Mouse (Mus musculus): ENCODE results near the gene Slc36a2.

Gene Slc36a2

GRCm38 (mm10) chr11:55184733-55185291, at the start of gene Slc36a2:
Gene Slc36a2, minus strand, starts transcription at chr11:55185077.
- no peak for DNase-seq (ENCODE audit: low read depth)

- DNase-seq (ENCODE audit: low read depth), result no peak
These were observed 49.4 kb upstream of the Slc36a2 start for GRCm38 (mm10) chr11:55234288-55234687.

GRCm38 (mm10) chr11:55231034-55231433, 46.2 kb upstream of the Slc36a2 start:
- DNase-seq (ENCODE audit: low read depth), result no peak

- peak; percentile 34 for DNase-seq (ENCODE audit: low read depth)
These were observed 36.4 kb upstream of the Slc36a2 start for GRCm38 (mm10) chr11:55221306-55221705.

GRCm38 (mm10) chr11:55218473-55218872, 33.6 kb upstream of the Slc36a2 start:
- DNase-seq (ENCODE audit: low read depth), result no peak

GRCm38 (mm10) chr11:55217880-55218279, 33.0 kb upstream of the Slc36a2 start:
- DNase-seq (ENCODE audit: low read depth), result no peak

GRCm38 (mm10) chr11:55217418-55217817, 32.5 kb upstream of the Slc36a2 start:
- no peak for DNase-seq (ENCODE audit: low read depth)

- no peak for DNase-seq (ENCODE audit: low read depth)
These were observed 32.0 kb upstream of the Slc36a2 start for GRCm38 (mm10) chr11:55216830-55217229.

GRCm38 (mm10) chr11:55216061-55216460, 31.2 kb upstream of the Slc36a2 start:
- no peak for DNase-seq (ENCODE audit: low read depth)

- no peak for DNase-seq (ENCODE audit: low read depth)
These were observed 30.1 kb upstream of the Slc36a2 start for GRCm38 (mm10) chr11:55214978-55215377.

- no peak for DNase-seq (ENCODE audit: low read depth)
These were observed 29.3 kb upstream of the Slc36a2 start for GRCm38 (mm10) chr11:55214161-55214560.

- DNase-seq (ENCODE audit: low read depth), result no peak
These were observed 28.6 kb upstream of the Slc36a2 start for GRCm38 (mm10) chr11:55213518-55213917.

- no peak for DNase-seq (ENCODE audit: low read depth)
These were observed 24.9 kb upstream of the Slc36a2 start for GRCm38 (mm10) chr11:55209626-55210353.

- DNase-seq (ENCODE audit: low read depth), result no peak
These were observed 24.2 kb upstream of the Slc36a2 start for GRCm38 (mm10) chr11:55209032-55209431.

GRCm38 (mm10) chr11:55208001-55208690, 23.3 kb upstream of the Slc36a2 start:
- DNase-seq (ENCODE audit: low read depth), result no peak

- DNase-seq (ENCODE audit: low read depth), result no peak
These were observed 19.7 kb upstream of the Slc36a2 start for GRCm38 (mm10) chr11:55204602-55205001.

- DNase-seq (ENCODE audit: low read depth), result peak; percentile 97
These were observed 19.3 kb upstream of the Slc36a2 start, which contains the start of gene Slc36a1 for GRCm38 (mm10) chr11:55204159-55204596. Gene Slc36a1, plus strand, starts transcription at chr11:55204350.

GRCm38 (mm10) chr11:55197740-55198510, 13.0 kb upstream of the Slc36a2 start:
- peak; percentile 65 for DNase-seq (ENCODE audit: low read depth)

- peak; percentile 35 for DNase-seq (ENCODE audit: low read depth)
These were observed 12.2 kb upstream of the Slc36a2 start for GRCm38 (mm10) chr11:55197086-55197485.

- DNase-seq (ENCODE audit: low read depth), result no peak
These were observed 5.3 kb upstream of the Slc36a2 start for GRCm38 (mm10) chr11:55190216-55190615.

GRCm38 (mm10) chr11:55187777-55188176, 2.9 kb upstream of the Slc36a2 start:
- DNase-seq (ENCODE audit: low read depth), result no peak

- no peak for DNase-seq (ENCODE audit: low read depth)
These were observed 2.4 kb upstream of the Slc36a2 start for GRCm38 (mm10) chr11:55187292-55187691.

All from induced T-regulatory cell, adult 2 months (primary cell).